Mouse (Mus musculus): ENCODE measurements around the gene Trmt112. TPM values are rescaled to one million over a fixed set of nuclear protein-coding genes. Genes with fewer than 3 reads are reported as not detected.
"Not testable (repeated sequence)": the region's sequence is repeated elsewhere in the genome, so short reads cannot be mapped to it uniquely, and the experiment has no call there.

Gene Trmt112
- total RNA-seq, 2 experiments from 2014 or later, result 27.8 to 30.3 TPM

DNA sequence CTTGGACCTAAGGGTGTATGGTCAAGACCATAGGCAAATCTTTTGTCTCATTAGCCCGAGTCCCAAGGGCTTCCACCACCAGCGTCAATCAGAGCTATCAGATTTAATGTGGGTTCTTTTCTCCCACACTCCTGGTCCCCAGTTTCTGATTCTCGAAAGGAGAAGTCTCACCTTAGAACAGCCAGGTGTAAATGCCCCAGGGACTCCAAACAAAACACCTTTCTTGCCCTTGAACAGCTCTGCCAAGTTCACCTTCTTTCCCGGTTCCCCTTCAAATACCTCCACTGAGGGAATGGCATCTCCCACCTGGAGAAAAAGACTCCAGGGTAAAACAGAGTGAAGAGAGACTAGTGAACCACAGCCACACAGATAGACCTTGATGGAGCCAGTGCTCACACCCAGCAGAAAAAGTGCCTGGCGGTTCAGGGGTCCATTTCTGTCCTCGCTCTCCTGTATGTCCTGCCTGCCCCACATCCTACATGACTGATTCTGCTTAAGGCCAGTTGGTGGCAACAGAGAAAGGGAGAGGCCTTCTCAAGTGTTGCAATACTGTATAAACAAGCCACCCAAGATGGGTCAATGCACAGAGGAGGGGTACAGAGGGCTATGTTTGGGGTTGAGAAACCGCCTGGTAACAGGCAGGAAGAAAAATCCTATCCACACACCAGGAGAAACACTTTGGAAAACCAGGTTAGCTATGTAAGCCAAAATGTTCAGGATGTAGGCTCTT lies 1.5 kb upstream of the Trmt112 start:
- intact Hi-C loops (cut with DNase I), result loop anchor here (2.0 kb wide), 2 partner anchors 37 to 67 kb away; partner anchors contain the start of gene Rps6ka4
- no peak for DNase-seq

DNA sequence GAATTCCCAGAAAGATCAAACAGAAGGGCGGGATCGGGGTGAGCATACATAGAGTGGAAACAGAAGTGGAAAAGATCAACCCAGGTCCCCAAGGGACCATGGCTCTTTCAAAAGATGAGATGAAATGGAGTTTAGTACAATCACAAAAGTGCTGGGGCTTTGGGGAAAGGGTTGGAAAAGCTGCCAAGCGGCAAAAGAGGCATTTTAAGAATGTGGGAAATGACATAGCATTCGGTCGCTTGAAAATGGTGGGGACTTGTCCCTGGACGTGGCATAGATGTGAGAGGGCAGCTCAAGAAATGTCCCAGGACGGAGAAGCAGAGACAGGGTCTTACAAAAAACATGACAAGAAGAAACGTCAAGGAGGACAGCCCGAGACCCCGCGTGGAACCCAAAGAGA lies 477 bp upstream of the Trmt112 start:
- DNase-seq, result no peak
- intact Hi-C loops (cut with DNase I), result loop anchor here (2.0 kb wide), 2 partner anchors 38 to 68 kb away; partner anchors contain the start of gene Rps6ka4

- DNase-seq, result peak in 1 of 2 experiments; percentile 45
Observed at GRCm38 (mm10) chr19:6910306-6910705, 808 bp downstream of the Trmt112 start.

GRCm38 (mm10) chr19:6911101-6912074 lies 1.9 kb downstream of the Trmt112 start:
- intact Hi-C loops (cut with DNase I), result no loop called here

More at GRCm38 (mm10) chr19:6910306-6910705, 808 bp downstream of the Trmt112 start:
- intact Hi-C loops (cut with DNase I), result not testable (repeated sequence)

GRCm38 (mm10) chr19:6912205-6912970 lies 2.9 kb downstream of the Trmt112 start:
- intact Hi-C loops (cut with DNase I), result no loop called here
- DNase-seq, result no peak

More at GRCm38 (mm10) chr19:6911101-6912074, 1.9 kb downstream of the Trmt112 start:
- DNase-seq, result no peak

DNA sequence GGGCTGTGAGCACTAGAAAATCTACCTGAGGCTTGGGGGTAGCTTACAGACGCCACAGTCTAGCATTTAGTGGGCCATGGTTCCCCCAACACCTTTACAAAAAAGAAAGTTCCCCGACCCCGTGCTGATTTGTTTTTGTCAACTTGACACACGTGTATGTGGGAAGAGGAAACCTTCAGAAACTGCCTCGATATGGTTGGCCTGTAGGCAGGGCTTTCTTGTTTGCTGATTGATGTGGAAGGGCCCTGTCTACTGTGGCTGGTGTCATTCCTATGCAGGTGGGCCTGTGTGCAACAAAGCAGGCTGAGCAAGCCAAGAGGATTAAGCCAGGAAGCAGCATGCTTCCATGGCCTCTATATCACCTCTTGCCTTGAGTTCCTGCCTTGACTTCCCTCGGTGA lies 3.5 kb downstream of the Trmt112 start:
- intact Hi-C loops (cut with DNase I), result no loop called here
- no peak for DNase-seq

DNA sequence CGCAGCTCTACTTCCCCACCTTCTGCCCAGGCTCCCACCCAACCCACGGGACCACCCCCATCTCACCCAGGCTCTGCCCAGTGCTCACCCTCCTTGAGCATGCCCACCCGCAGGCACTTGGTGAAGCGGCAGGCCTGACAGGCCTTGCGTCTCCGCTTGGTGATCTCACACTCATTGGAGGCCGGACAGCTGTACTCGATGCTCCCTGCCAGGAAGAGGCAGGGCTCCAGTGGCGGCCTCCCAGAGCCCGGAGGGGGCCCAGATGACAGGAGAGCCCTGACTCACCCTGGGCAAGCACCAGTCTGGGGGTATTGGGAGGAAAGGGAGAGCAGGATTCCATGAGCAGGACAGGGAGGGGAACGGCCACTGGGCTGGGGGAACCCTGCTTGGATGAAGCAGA lies 4.5 kb downstream of the Trmt112 start:
- intact Hi-C loops (cut with DNase I), result no loop called here
- DNase-seq, result no peak

- no peak for DNase-seq
- intact Hi-C loops (cut with DNase I), result no loop called here
Observed at GRCm38 (mm10) chr19:6914540-6914939, 5.0 kb downstream of the Trmt112 start.

- intact Hi-C loops (cut with DNase I), result no loop called here
- no peak for DNase-seq
Observed at GRCm38 (mm10) chr19:6915276-6915675, 5.8 kb downstream of the Trmt112 start.

- intact Hi-C loops (cut with DNase I), result no loop called here
- no peak for DNase-seq
Observed at GRCm38 (mm10) chr19:6916496-6916895, 7.0 kb downstream of the Trmt112 start.

GRCm38 (mm10) chr19:6918321-6918720 lies 8.8 kb downstream of the Trmt112 start:
- no peak for DNase-seq
- intact Hi-C loops (cut with DNase I), result no loop called here

- intact Hi-C loops (cut with DNase I), result no loop called here
- DNase-seq, result no peak
Observed at GRCm38 (mm10) chr19:6919431-6919830, 9.9 kb downstream of the Trmt112 start.

DNA sequence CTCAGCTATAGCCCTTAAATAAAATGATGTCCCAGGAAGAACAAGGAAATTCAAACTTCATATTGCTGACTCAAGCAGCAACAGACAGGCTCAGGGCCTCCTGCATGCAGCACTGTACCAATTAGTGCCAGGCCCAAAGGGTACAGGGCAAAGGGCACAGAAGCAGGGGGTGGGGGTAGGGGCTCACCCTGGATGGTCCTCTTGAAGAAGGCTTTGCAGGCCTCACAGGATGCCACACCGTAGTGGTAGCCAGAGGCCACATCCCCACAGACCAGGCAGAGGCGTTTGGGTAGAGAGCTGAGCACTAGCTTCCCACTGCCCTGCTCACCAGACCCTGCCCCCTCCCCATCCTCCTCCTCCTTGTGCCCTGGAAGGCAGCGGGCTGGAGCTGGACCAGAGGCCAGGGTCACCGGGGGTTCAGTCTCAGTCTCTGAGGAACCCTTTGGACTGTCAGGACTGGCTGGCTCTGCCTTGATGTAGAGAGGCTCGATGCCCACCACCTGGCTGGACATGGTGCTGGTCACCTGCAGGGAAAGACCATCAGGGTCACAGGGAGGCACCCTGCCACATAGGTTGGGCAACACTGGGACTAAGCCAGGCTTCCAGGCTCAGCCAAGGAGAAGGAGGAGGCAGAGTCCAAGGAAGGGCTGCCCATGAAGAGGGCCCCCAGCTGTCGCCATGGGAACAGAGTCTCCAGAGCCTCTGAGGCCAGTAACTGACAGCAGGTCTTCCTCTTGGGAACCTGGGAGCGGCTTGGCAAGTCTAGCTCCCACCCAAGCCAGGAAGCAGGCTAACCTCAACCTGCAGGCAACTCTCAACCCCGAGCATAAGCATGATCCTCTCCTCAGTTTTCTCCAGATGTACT lies 10.6 kb downstream of the Trmt112 start:
- intact Hi-C loops (cut with DNase I), result loop anchor here (10.0 kb wide), 1 partner anchor 275 kb away; no protein-coding TSS in a partner anchor
- no peak for DNase-seq

GRCm38 (mm10) chr19:6920741-6921636 lies 11.5 kb downstream of the Trmt112 start:
- DNase-seq, result peak in 1 of 2 experiments; percentile 44
- intact Hi-C loops (cut with DNase I), result loop anchor here (10.0 kb wide), 1 partner anchor 274 kb away; no protein-coding TSS in a partner anchor

- intact Hi-C loops (cut with DNase I), result loop anchor here (10.0 kb wide), 1 partner anchor 273 kb away; no protein-coding TSS in a partner anchor
- DNase-seq, result peak; percentile 99 to 100
Observed at GRCm38 (mm10) chr19:6921647-6922567, 12.4 kb downstream of the Trmt112 start, which contains the start of gene Esrra. TSS of gene Esrra (minus strand) at chr19:6921813.

- DNase-seq, result no peak
- intact Hi-C loops (cut with DNase I), result loop anchor here (10.0 kb wide), 1 partner anchor 272 kb away; no protein-coding TSS in a partner anchor
Observed at GRCm38 (mm10) chr19:6922901-6923735, 13.6 kb downstream of the Trmt112 start.
